Comparison of ENCODE assay signal across 8 mouse cellular contexts in the genomic region with DNA sequence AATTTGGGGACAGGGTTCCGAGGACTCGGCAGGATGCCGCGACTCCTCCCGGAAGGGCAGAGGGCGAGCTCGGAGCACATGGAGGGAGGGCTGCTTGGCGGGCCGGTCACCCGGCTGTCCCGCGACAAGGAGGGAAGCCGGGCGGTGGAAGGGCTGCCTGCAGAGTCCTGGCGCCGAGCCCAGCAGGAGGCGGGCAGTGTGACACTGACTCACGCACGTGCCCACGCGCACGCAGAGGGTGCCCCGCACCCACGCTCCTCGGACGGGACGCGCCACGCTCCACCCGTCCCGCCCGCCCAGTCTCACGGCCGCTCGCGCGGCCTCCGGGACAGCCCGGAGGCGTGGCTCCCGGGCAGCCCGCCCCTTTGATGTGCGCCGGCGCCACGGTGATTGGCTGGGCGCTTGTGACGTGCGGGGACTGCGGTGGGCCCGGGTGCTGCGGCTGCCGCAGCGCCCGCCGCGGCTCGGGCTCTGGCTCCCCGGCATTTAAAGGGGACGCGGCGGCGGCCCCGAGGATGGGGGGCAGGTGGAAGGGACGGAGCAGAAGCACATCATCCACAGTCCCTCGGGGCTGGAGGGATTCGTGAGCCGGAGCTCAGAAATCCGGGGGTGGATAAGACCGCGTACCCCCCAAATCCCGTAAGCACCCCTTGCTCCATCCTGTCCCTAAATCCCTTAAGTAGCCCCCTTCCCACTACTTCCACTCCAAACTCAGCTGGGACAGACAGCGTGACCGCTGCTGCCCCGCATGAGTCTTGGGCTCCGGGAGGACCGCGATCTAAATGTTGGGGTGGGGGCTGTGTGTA. TPM values are rescaled to one million over a fixed set of nuclear protein-coding genes. Genes with fewer than 3 reads are reported as not detected.
DNase-seq lines count a peak whose midpoint lies in the region; ATAC-seq and TF ChIP-seq lines count a peak whose summit lies in the region.

Gene Phospho1, plus strand, starts transcription at position 429 of the 806 bp plus-strand sequence.

- TF ChIP-seq POLR2A in heart, adult 2 months (IDR thresholded peaks at IDR 0.05; ENCODE audit: insufficient read depth, low read depth, low read length) = peak; percentile 74

- intact Hi-C loops in heart, adult 2 months (cut with DNase I) = loop anchor here (2.0 to 5.0 kb wide), 2 partner anchors 27 to 137 kb away; no protein-coding TSS in a partner anchor

- peak; percentile 85 for ATAC-seq in embryonic facial prominence, embryonic 13.5 days (ENCODE audit: insufficient number of reproducible peaks, insufficient read depth, low FRiP score, low TSS enrichment, low read depth)
- ATAC-seq in monocyte, adult 5-6 weeks (replicated peaks; ENCODE audit: insufficient number of reproducible peaks, low FRiP score, low TSS enrichment, poor library complexity, severe bottlenecking) = peak; percentile 15; the same call in 1 of the 2 replicates

- no peaks in the 10 kb centered on the region for H3K9me3 ChIP-seq in embryonic facial prominence, embryonic 13.5 days

- H3K9ac ChIP-seq in embryonic facial prominence, embryonic 13.5 days = peak within 1 kb of the TSS; percentile 77
- H3K9ac ChIP-seq in heart, adult 2 months (ENCODE audit: low read depth, low read length) = peak within 1 kb of the TSS; percentile 79

- peaks cover 9% of the 10 kb centered on the region for H3K4me1 ChIP-seq in embryonic facial prominence, embryonic 13.5 days
- peaks cover 9% of the 10 kb centered on the region for H3K4me1 ChIP-seq in heart, adult 2 months (ENCODE audit: control insufficient read depth, insufficient read depth, low read length)

- H3K27me3 ChIP-seq in embryonic facial prominence, embryonic 13.5 days = peaks cover 76% of the 10 kb centered on the region
- H3K27me3 ChIP-seq in heart, adult 2 months (ENCODE audit: control insufficient read depth, insufficient read depth, low read length) = no peaks in the 10 kb centered on the region

- DNase-seq in 3T3-L1 (ENCODE audit: low read depth, low spot score) (peak; percentile 30), liver (peak; percentile 95)
- DNase-seq in adrenal gland, postnatal 36 days = peak; percentile 96 to 97
- DNase-seq in heart, adult 2 months = peak; percentile 96
- DNase-seq in kidney, adult 9 months = peak; percentile 88
- peak; percentile 92 to 96 for DNase-seq in spleen, postnatal 4 days (ENCODE audit: low spot score in 2 of 2)

- H3K79me2 ChIP-seq in heart, adult 2 months (replicated peaks; ENCODE audit: control insufficient read depth, insufficient read depth, low read length) = no peaks in the 10 kb centered on the region

- TF ChIP-seq CTCF in heart, adult 2 months (IDR thresholded peaks at IDR 0.05) = no peak

- no peak for TF ChIP-seq EP300 in heart, adult 2 months (IDR thresholded peaks at IDR 0.05; ENCODE audit: insufficient read depth, low read depth, low read length)

- peak within 1 kb of the TSS; percentile 39; the same call in 1 of the 2 replicates for H3K27ac ChIP-seq in embryonic facial prominence, embryonic 13.5 days
- peak within 1 kb of the TSS; percentile 97 for H3K27ac ChIP-seq in heart, adult 2 months

- peak within 1 kb of the TSS; percentile 63 for H3K4me3 ChIP-seq in embryonic facial prominence, embryonic 13.5 days
- peak within 1 kb of the TSS; percentile 81 for H3K4me3 ChIP-seq in heart, adult 2 months

- H3K4me2 ChIP-seq in embryonic facial prominence, embryonic 13.5 days = peak within 1 kb of the TSS; percentile 96

- WGBS in embryonic facial prominence, embryonic 13.5 days = under 1% methylated on average over 77 of the region's 78 CpGs
- 1% methylated on average over 77 of the region's 78 CpGs for WGBS in heart, adult 2 months

- no peaks in the 10 kb centered on the region for H3K36me3 ChIP-seq in embryonic facial prominence, embryonic 13.5 days
- H3K36me3 ChIP-seq in heart, adult 2 months (ENCODE audit: control insufficient read depth, insufficient read depth, low read length) = no peaks in the 10 kb centered on the region

RNA-seq across cellular contexts. Expression of gene Phospho1, which starts in this region (rescaled TPM):
- total RNA-seq in adrenal gland, postnatal 36 days (2021) = 100 to 1,000 TPM; 119 to 160 TPM
- polyA plus RNA-seq in embryonic facial prominence, embryonic 13.5 days (2015; fragmentation: Nextera tagmentation; extraction: Ambion mirVana) = 2.3 and 4.6 TPM in 2 replicates
- total RNA-seq in heart, adult 2 months (2021) = 100 to 1,000 TPM; 181 to 206 TPM
- polyA plus RNA-seq in heart, adult 2 months (2012; rRNA removed) = 193 and 244 TPM in 2 replicates
- 2.8 to 3.6 TPM in 2 of 3 replicates, not detected in the other for total RNA-seq in monocyte, adult 5-6 weeks (2017)

Comparison
In these comparisons a context has a peak if more than half of its experiments do, and no peak if none do; other contexts are left out.
1. Peak in every context shown above with its lines: DNase-seq, ATAC-seq, H3K4me3 ChIP-seq and H3K27ac ChIP-seq.
2. RNA of gene Phospho1 (total RNA-seq): 181 to 206 TPM in heart, adult 2 months and 119 to 160 TPM in adrenal gland, postnatal 36 days; 2.8 to 3.6 TPM in monocyte, adult 5-6 weeks; every median in the first group is over 10 times any median in the second.
3. RNA of gene Phospho1 (polyA plus RNA-seq): 193 to 244 TPM in heart, adult 2 months; 2.3 to 4.6 TPM in embryonic facial prominence, embryonic 13.5 days; every median in the first group is over 10 times any median in the second.
4. DNase-seq: peak in every context shown above with its lines; median percentile 96 in adrenal gland, postnatal 36 days; 96 in heart, adult 2 months; 95 in liver; 94 in spleen, postnatal 4 days; 88 in kidney, adult 9 months; 30 in 3T3-L1.